Mouse (Mus musculus) intestine, embryonic 16.5 days (tissue): ENCODE results near the gene Erich4. TPM values are rescaled to one million over a fixed set of nuclear protein-coding genes. Genes with fewer than 3 reads are reported as not detected.

ENCODE experiments used
- ATAC-seq: fragments of 200-750 bp; cut with Nextera tagmentation; 2 replicates; pipeline ENCODE4 v1.8.0; 2017; ENCODE audit warnings: moderate TSS enrichment, moderate library complexity
- H3K27ac ChIP-seq: fragments of 300-500 bp; sonication (generic); 2 replicates; pipeline ENCODE4 v1.5.1; 2014; ENCODE audit warnings: mild to moderate bottlenecking, low read length
- H3K27me3 ChIP-seq: fragments of 300-500 bp; sonication (generic); replicated peaks from 2 replicates; pipeline ENCODE4 v1.6.1; 2014; ENCODE audit warnings: low read length, control low read depth, mixed read lengths; ENCODE audit not compliant: control insufficient read depth, insufficient read depth
- H3K36me3 ChIP-seq: fragments of 300-500 bp; sonication (generic); 2 replicates; pipeline ENCODE4 v1.6.1; 2014; ENCODE audit warnings: low read length, control low read depth; ENCODE audit not compliant: control insufficient read depth, insufficient read depth
- H3K4me1 ChIP-seq: fragments of 300-500 bp; sonication (generic); 2 replicates; pipeline ENCODE4 v1.6.1; 2014; ENCODE audit warnings: low read length, control low read depth, mixed read lengths; ENCODE audit not compliant: control insufficient read depth, insufficient read depth
- H3K4me2 ChIP-seq: fragments of 300-500 bp; sonication (generic); 2 replicates; pipeline ENCODE4 v1.6.1; 2014; ENCODE audit warnings: low read depth, low read length, control low read depth
- H3K4me3 ChIP-seq: fragments of 300-500 bp; sonication (generic); 2 replicates; pipeline ENCODE4 v1.5.1; 2014; ENCODE audit warnings: mild to moderate bottlenecking, low read length
- H3K9ac ChIP-seq: fragments of 300-500 bp; sonication (generic); 2 replicates; pipeline ENCODE4 v1.6.1; 2014; ENCODE audit warnings: low read depth, low read length
- H3K9me3 ChIP-seq: fragments of 300-500 bp; sonication (generic); 2 replicates; pipeline ENCODE4 v1.6.1; 2016; ENCODE audit warnings: low read length, control low read depth; ENCODE audit not compliant: control insufficient read depth
- WGBS: fragments of 180-500 bp; shearing (Covaris S2); extraction: QIAGEN DNeasy Blood & Tissue Kit; methylation state at CpG from one replicate; pipeline ENCODE4 v1.1.7; 2014; 5-methylcytosine and 5-hydroxymethylcytosine counted together
- polyA plus RNA-seq: library from polyadenylated mRNA; unstranded; fragments of >200 nt; fragmentation: Nextera tagmentation; extraction: Ambion mirVana; gene quantifications from 2 replicates; pipeline ENCODE4 v1.2.1, GENCODE M21; 2015

Gene Erich4
- polyA plus RNA-seq: 31.8 and 43.6 TPM in 2 replicates

GRCm38 (mm10) chr7:25615706-25616011 lies at the start of gene Erich4:
Gene Erich4, minus strand, starts transcription at chr7:25615892.
- H3K27ac ChIP-seq: peak within 1 kb of the TSS; percentile 82
- H3K4me2 ChIP-seq: peak within 1 kb of the TSS; percentile 38
- peak; percentile 83 for ATAC-seq
- peak within 1 kb of the TSS; percentile 54 for H3K9ac ChIP-seq
- 61% methylated on average over 5 of the region's 5 CpGs for WGBS
- peaks cover 7% of the 10 kb centered on the region; the same call in 1 of the 2 replicates for H3K4me1 ChIP-seq
- H3K9me3 ChIP-seq: no peaks in the 10 kb centered on the region
- H3K27me3 ChIP-seq: no peaks in the 10 kb centered on the region
- peak within 1 kb of the TSS; percentile 34 for H3K4me3 ChIP-seq
- no peaks in the 10 kb centered on the region for H3K36me3 ChIP-seq

GRCm38 (mm10) chr7:25658657-25659472 lies 43.2 kb upstream of the Erich4 start, which contains the start of the genes Bckdha and Exosc5:
Gene Bckdha, minus strand, starts transcription at chr7:25658981.
Gene Exosc5, plus strand, starts transcription at chr7:25659164.
- peak within 1 kb of the TSS; percentile 63 for H3K27ac ChIP-seq
- H3K4me3 ChIP-seq: peak within 1 kb of the TSS; percentile 78
- WGBS: under 1% methylated on average over 50 of the region's 50 CpGs
- no peaks in the 10 kb centered on the region for H3K36me3 ChIP-seq
- no peaks in the 10 kb centered on the region for H3K9me3 ChIP-seq
- ATAC-seq: peak; percentile 99
- peak within 1 kb of the TSS; percentile 75 for H3K4me2 ChIP-seq
- H3K27me3 ChIP-seq: no peaks in the 10 kb centered on the region
- H3K4me1 ChIP-seq: peaks cover 10% of the 10 kb centered on the region
- peak within 1 kb of the TSS; percentile 74 for H3K9ac ChIP-seq

- Histone ChIP-seq H3K27me3 (no peaks in the 10 kb centered on the region), H3K27ac (no peak overlapping the region), H3K9ac (peak overlapping the region; percentile 64), H3K4me3 (peak overlapping the region; percentile 62), H3K36me3 (no peaks in the 10 kb centered on the region), H3K9me3 (no peaks in the 10 kb centered on the region), H3K4me2 (peak overlapping the region; percentile 69), H3K4me1 (peaks cover 10% of the 10 kb centered on the region)
- 31% methylated on average over 10 of the region's 10 CpGs for WGBS
- ATAC-seq: no peak
Measured at GRCm38 (mm10) chr7:25657785-25658184, 42.1 kb upstream of the Erich4 start.

- no peaks in the 10 kb centered on the region for H3K9me3 ChIP-seq
- H3K36me3 ChIP-seq: no peaks in the 10 kb centered on the region
- H3K27me3 ChIP-seq: no peaks in the 10 kb centered on the region
- no peak overlapping the region for H3K27ac ChIP-seq
- 77% methylated on average over 11 of the region's 11 CpGs for WGBS
- no peak overlapping the region for H3K4me2 ChIP-seq
- peaks cover 10% of the 10 kb centered on the region for H3K4me1 ChIP-seq
- no peak for ATAC-seq
- no peak overlapping the region for H3K9ac ChIP-seq
- no peak overlapping the region for H3K4me3 ChIP-seq
Measured at GRCm38 (mm10) chr7:25655601-25656428, 40.1 kb upstream of the Erich4 start.

GRCm38 (mm10) chr7:25652244-25652759 lies 36.6 kb upstream of the Erich4 start:
- no peak overlapping the region for H3K4me2 ChIP-seq
- WGBS: 81% methylated on average over 12 of the region's 12 CpGs
- no peak overlapping the region for H3K9ac ChIP-seq
- no peak overlapping the region for H3K27ac ChIP-seq
- H3K36me3 ChIP-seq: no peaks in the 10 kb centered on the region
- H3K27me3 ChIP-seq: no peaks in the 10 kb centered on the region
- H3K4me3 ChIP-seq: no peak overlapping the region
- no peaks in the 10 kb centered on the region for H3K9me3 ChIP-seq
- ATAC-seq: no peak
- H3K4me1 ChIP-seq: no peaks in the 10 kb centered on the region

- Histone ChIP-seq H3K36me3 (no peaks in the 10 kb centered on the region), H3K4me1 (no peaks in the 10 kb centered on the region), H3K9ac (no peak overlapping the region), H3K27ac (no peak overlapping the region), H3K4me2 (no peak overlapping the region), H3K9me3 (no peaks in the 10 kb centered on the region), H3K27me3 (no peaks in the 10 kb centered on the region), H3K4me3 (no peak overlapping the region)
- no peak for ATAC-seq
- WGBS: 85% methylated on average over 8 of the region's 8 CpGs
Measured at GRCm38 (mm10) chr7:25651281-25651680, 35.6 kb upstream of the Erich4 start.

- no peak overlapping the region for H3K27ac ChIP-seq
- H3K9ac ChIP-seq: no peak overlapping the region
- 73% methylated on average over 5 of the region's 5 CpGs for WGBS
- no peak for ATAC-seq
- H3K4me3 ChIP-seq: no peak overlapping the region
- H3K27me3 ChIP-seq: no peaks in the 10 kb centered on the region
- H3K4me2 ChIP-seq: no peak overlapping the region
- H3K4me1 ChIP-seq: no peaks in the 10 kb centered on the region
- H3K9me3 ChIP-seq: no peaks in the 10 kb centered on the region
- H3K36me3 ChIP-seq: no peaks in the 10 kb centered on the region
Measured at GRCm38 (mm10) chr7:25649839-25650238, 34.1 kb upstream of the Erich4 start.

- Histone ChIP-seq H3K4me3 (no peak overlapping the region), H3K9me3 (no peaks in the 10 kb centered on the region), H3K27me3 (no peaks in the 10 kb centered on the region), H3K4me1 (no peaks in the 10 kb centered on the region), H3K36me3 (no peaks in the 10 kb centered on the region), H3K27ac (no peak overlapping the region), H3K4me2 (no peak overlapping the region), H3K9ac (no peak overlapping the region)
- 52% methylated on average over 5 of the region's 5 CpGs for WGBS
- no peak for ATAC-seq
Measured at GRCm38 (mm10) chr7:25647574-25648123, 32.0 kb upstream of the Erich4 start.

GRCm38 (mm10) chr7:25645074-25645473 lies 29.4 kb upstream of the Erich4 start:
- no peak overlapping the region for H3K27ac ChIP-seq
- ATAC-seq: no peak
- no peaks in the 10 kb centered on the region for H3K27me3 ChIP-seq
- WGBS: 68% methylated on average over 14 of the region's 14 CpGs
- H3K4me3 ChIP-seq: no peak overlapping the region
- H3K9me3 ChIP-seq: no peaks in the 10 kb centered on the region
- H3K4me2 ChIP-seq: no peak overlapping the region
- no peak overlapping the region; the same call in 1 of the 2 replicates for H3K9ac ChIP-seq
- no peaks in the 10 kb centered on the region for H3K4me1 ChIP-seq
- no peaks in the 10 kb centered on the region for H3K36me3 ChIP-seq
